Mouse (Mus musculus): ENCODE measurements around the gene Glrx2.

DNA sequence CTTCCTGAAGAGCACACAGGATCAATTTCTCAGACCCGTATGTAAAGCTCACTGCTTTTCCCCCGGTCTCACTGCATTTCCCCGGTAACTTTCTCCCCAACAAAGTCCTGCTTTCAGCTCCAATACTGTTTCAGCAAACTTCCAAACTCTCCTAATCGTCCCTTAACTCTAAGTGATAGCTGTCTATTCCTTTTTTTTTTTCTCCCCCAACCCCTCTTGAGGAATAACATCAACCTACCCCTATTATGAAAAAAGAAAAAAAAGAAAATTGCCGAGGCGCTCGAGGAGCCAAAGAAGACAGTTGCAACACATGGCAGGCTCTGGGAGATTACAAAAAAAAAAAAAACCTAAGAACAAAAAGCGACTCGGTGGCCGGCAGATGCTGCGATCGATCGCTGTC is 14.4 kb upstream of the Glrx2 start:
- no peak for TF ChIP-seq CTCF (IDR thresholded peaks at IDR 0.05; ENCODE audit: low read depth, low read length)
- no peak for TF ChIP-seq POLR2A (IDR thresholded peaks at IDR 0.05; ENCODE audit: borderline replicate concordance, low read depth, low read length)

All from bone marrow macrophage, adult 2 months (primary cell).